Mouse (Mus musculus): Measurements from ENCODE around the gene Uggt2. TPM values are rescaled to one million over a fixed set of nuclear protein-coding genes. Genes with fewer than 3 reads are reported as not detected.

Uggt2 gene
- polyA plus RNA-seq, 1 experiment, result 36.2 TPM

GRCm38 (mm10) chr14:119124061-119124460, 24.8 kb upstream of the Uggt2 start:
- Histone ChIP-seq H3K27ac (ENCODE audit: insufficient read depth, low read length) (no peak overlapping the region), H3K4me3 (replicated peaks; ENCODE audit: insufficient read depth, low read depth, low read length) (no peak overlapping the region), H3K27me3 (ENCODE audit: control insufficient read depth, insufficient read depth, low read length) (no peaks in the 10 kb centered on the region; the same call in 1 of the 2 replicates), H3K4me1 (ENCODE audit: control insufficient read depth, insufficient read depth, low read length) (no peaks in the 10 kb centered on the region)
- TF ChIP-seq CTCF (IDR thresholded peaks at IDR 0.05; ENCODE audit: borderline replicate concordance, insufficient read depth, low read depth, low read length), result peak; percentile 72
- TF ChIP-seq POLR2A (IDR thresholded peaks at IDR 0.05; ENCODE audit: borderline replicate concordance, insufficient read depth, low read length), result no peak
- DNase-seq, result peak in 1 of 2 experiments; percentile 18
- 45% methylated on average over 3 of the region's 3 CpGs for WGBS

DNA sequence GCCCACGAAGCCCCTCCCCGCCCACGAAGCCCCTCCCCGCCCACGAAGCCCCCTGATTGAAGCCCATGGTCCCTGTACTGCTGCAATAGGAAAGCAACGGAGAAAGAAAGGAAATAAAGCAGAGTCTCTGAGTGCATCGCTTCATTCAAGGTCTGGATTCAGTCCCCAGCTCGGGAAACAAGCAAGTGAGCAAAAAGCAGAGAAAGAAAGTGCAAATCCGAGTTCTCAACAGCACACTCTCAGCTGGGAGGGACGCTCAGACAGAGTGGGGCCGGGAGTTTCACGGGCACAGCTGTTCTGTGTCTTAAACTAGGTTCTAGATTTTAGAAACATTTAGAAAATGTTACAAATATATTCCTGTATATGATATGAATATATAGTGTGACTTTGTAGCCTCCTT, 24.4 kb upstream of the Uggt2 start:
- H3K4me1 ChIP-seq (ENCODE audit: control insufficient read depth, insufficient read depth, low read length), result no peaks in the 10 kb centered on the region
- H3K27me3 ChIP-seq (ENCODE audit: control insufficient read depth, insufficient read depth, low read length), result no peaks in the 10 kb centered on the region; the same call in 1 of the 2 replicates
- peak overlapping the region; percentile 19 for H3K4me3 ChIP-seq (replicated peaks; ENCODE audit: insufficient read depth, low read depth, low read length)
- WGBS, result 7% methylated on average over 12 of the region's 12 CpGs
- no peak overlapping the region for H3K27ac ChIP-seq (ENCODE audit: insufficient read depth, low read length)
- no peak for TF ChIP-seq CTCF (IDR thresholded peaks at IDR 0.05; ENCODE audit: borderline replicate concordance, insufficient read depth, low read depth, low read length)
- TF ChIP-seq POLR2A (IDR thresholded peaks at IDR 0.05; ENCODE audit: borderline replicate concordance, insufficient read depth, low read length), result no peak
- DNase-seq, result no peak

DNA sequence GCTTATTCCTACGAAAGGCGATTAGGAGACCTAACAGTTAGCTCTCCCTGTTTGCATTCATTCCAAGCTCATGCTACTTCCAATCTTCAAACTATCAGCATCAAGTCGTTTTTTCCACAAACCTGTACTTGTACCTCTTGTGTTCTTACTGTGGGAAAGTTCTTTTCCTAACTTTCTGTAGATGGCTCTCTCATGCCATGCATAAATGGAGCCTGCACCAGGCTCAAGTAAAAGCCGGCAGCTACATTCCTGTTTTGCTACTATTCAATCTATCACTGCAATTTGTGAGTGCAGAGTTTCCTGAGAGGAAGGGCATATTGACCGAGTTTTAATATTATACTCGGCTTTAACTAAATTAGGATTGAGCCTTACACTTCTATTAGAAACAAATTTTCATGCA, 13.3 kb upstream of the Uggt2 start:
- no peak overlapping the region for H3K27ac ChIP-seq (ENCODE audit: insufficient read depth, low read length)
- no peaks in the 10 kb centered on the region for H3K27me3 ChIP-seq (ENCODE audit: control insufficient read depth, insufficient read depth, low read length)
- DNase-seq, result no peak
- peaks cover 7% of the 10 kb centered on the region for H3K4me1 ChIP-seq (ENCODE audit: control insufficient read depth, insufficient read depth, low read length)
- 81% methylated on average over 6 of the region's 6 CpGs for WGBS
- no peak overlapping the region for H3K4me3 ChIP-seq (replicated peaks; ENCODE audit: insufficient read depth, low read depth, low read length)
- TF ChIP-seq POLR2A (IDR thresholded peaks at IDR 0.05; ENCODE audit: borderline replicate concordance, insufficient read depth, low read length) (no peak), CTCF (IDR thresholded peaks at IDR 0.05; ENCODE audit: borderline replicate concordance, insufficient read depth, low read depth, low read length) (no peak)

DNA sequence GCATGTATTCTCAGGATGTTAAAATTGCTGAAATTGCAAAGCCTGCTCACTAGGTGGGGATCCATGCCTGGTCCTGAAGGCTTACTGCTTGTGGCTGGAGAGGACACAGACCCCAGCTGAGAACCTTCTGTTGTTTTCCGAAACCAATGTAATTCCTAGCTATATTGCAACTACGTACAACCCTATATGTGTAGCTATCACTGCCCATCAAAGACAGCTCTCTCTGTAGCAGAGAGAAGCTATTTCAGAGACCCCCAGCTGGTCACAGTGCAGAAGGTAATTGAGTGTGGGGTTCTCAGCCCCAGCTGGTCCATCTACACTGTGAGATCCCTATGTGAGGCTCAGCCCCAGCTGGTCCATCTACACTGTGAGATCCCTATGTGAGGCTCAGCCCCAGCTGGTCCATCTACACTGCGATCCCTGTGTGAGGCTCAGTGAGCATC, 10.6 kb upstream of the Uggt2 start:
- TF ChIP-seq CTCF (IDR thresholded peaks at IDR 0.05; ENCODE audit: borderline replicate concordance, insufficient read depth, low read depth, low read length) (peak; percentile 60; the same call in 1 of the 2 replicates), POLR2A (IDR thresholded peaks at IDR 0.05; ENCODE audit: borderline replicate concordance, insufficient read depth, low read length) (no peak)
- DNase-seq, result peak; percentile 25 to 46
- 8% methylated on average over 3 of the region's 3 CpGs for WGBS

GRCm38 (mm10) chr14:119108776-119109301, 9.6 kb upstream of the Uggt2 start:
- TF ChIP-seq CTCF (IDR thresholded peaks at IDR 0.05; ENCODE audit: borderline replicate concordance, insufficient read depth, low read depth, low read length) (no peak), POLR2A (IDR thresholded peaks at IDR 0.05; ENCODE audit: borderline replicate concordance, insufficient read depth, low read length) (no peak)
- Histone ChIP-seq H3K27me3 (ENCODE audit: control insufficient read depth, insufficient read depth, low read length) (no peaks in the 10 kb centered on the region), H3K27ac (ENCODE audit: insufficient read depth, low read length) (no peak overlapping the region), H3K4me1 (ENCODE audit: control insufficient read depth, insufficient read depth, low read length) (peaks cover 8% of the 10 kb centered on the region), H3K4me3 (replicated peaks; ENCODE audit: insufficient read depth, low read depth, low read length) (no peak overlapping the region)
- DNase-seq, result no peak
- 73% methylated on average over 7 of the region's 7 CpGs for WGBS

More for the DNA sequence above, 10.6 kb upstream of the Uggt2 start:
- Histone ChIP-seq H3K4me1 (ENCODE audit: control insufficient read depth, insufficient read depth, low read length) (peaks cover 8% of the 10 kb centered on the region), H3K4me3 (replicated peaks; ENCODE audit: insufficient read depth, low read depth, low read length) (no peak overlapping the region), H3K27ac (ENCODE audit: insufficient read depth, low read length) (no peak overlapping the region), H3K27me3 (ENCODE audit: control insufficient read depth, insufficient read depth, low read length) (no peaks in the 10 kb centered on the region)

GRCm38 (mm10) chr14:119107591-119107990, 8.4 kb upstream of the Uggt2 start:
- H3K27me3 ChIP-seq (ENCODE audit: control insufficient read depth, insufficient read depth, low read length), result no peaks in the 10 kb centered on the region
- no peak overlapping the region for H3K27ac ChIP-seq (ENCODE audit: insufficient read depth, low read length)
- no peak for TF ChIP-seq POLR2A (IDR thresholded peaks at IDR 0.05; ENCODE audit: borderline replicate concordance, insufficient read depth, low read length)
- no peak for TF ChIP-seq CTCF (IDR thresholded peaks at IDR 0.05; ENCODE audit: borderline replicate concordance, insufficient read depth, low read depth, low read length)
- peak; percentile 58 to 73 for DNase-seq
- H3K4me1 ChIP-seq (ENCODE audit: control insufficient read depth, insufficient read depth, low read length), result peaks cover 8% of the 10 kb centered on the region
- WGBS, result 17% methylated on average over 8 of the region's 8 CpGs
- no peak overlapping the region for H3K4me3 ChIP-seq (replicated peaks; ENCODE audit: insufficient read depth, low read depth, low read length)

DNA sequence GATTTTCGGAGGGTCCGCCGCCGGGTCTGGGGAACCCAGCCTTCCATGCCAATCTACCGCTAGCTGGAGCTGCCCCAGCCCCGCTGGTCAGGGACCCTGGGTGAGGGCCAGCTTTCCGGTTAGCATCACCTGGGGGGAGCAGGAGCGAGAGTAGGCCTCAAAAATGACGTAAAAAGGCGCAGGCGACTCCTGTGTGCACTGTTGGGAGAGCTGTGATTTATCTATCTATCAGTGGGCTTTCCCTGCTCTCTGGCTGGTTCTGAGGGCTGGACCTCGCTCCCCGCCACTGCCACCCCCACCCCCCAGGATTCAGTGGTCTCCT, 301 bp upstream of the Uggt2 start:
- Histone ChIP-seq H3K4me1 (ENCODE audit: control insufficient read depth, insufficient read depth, low read length) (peaks cover 3% of the 10 kb centered on the region; the same call in 1 of the 2 replicates), H3K27ac (ENCODE audit: insufficient read depth, low read length) (peak overlapping the region; percentile 91), H3K4me3 (replicated peaks; ENCODE audit: insufficient read depth, low read depth, low read length) (peak overlapping the region; percentile 62), H3K27me3 (ENCODE audit: control insufficient read depth, insufficient read depth, low read length) (no peaks in the 10 kb centered on the region)
- WGBS, result under 1% methylated on average over 13 of the region's 13 CpGs
- no peak for DNase-seq
- no peak for TF ChIP-seq CTCF (IDR thresholded peaks at IDR 0.05; ENCODE audit: borderline replicate concordance, insufficient read depth, low read depth, low read length)
- TF ChIP-seq POLR2A (IDR thresholded peaks at IDR 0.05; ENCODE audit: borderline replicate concordance, insufficient read depth, low read length), result no peak

- no peak for DNase-seq
- no peaks in the 10 kb centered on the region for H3K4me1 ChIP-seq (ENCODE audit: control insufficient read depth, insufficient read depth, low read length)
- no peak overlapping the region for H3K4me3 ChIP-seq (replicated peaks; ENCODE audit: insufficient read depth, low read depth, low read length)
- no peak overlapping the region for H3K27ac ChIP-seq (ENCODE audit: insufficient read depth, low read length)
- WGBS, result 80% methylated on average over 1 of the region's 1 CpGs
- H3K27me3 ChIP-seq (ENCODE audit: control insufficient read depth, insufficient read depth, low read length), result no peaks in the 10 kb centered on the region
- TF ChIP-seq CTCF (IDR thresholded peaks at IDR 0.05; ENCODE audit: borderline replicate concordance, insufficient read depth, low read depth, low read length), result no peak
- no peak for TF ChIP-seq POLR2A (IDR thresholded peaks at IDR 0.05; ENCODE audit: borderline replicate concordance, insufficient read depth, low read length)
Observed at GRCm38 (mm10) chr14:119061811-119062210, 37.4 kb downstream of the Uggt2 start.

Data from cerebellum, adult 2 months (tissue).